Mouse (Mus musculus) myocyte (in vitro differentiated cells): ENCODE data around the gene Tmem56. TPM values are rescaled to one million over a fixed set of nuclear protein-coding genes. Genes with fewer than 3 reads are reported as not detected.
A peak's percentile ranks its signal among the peaks of the same experiment; 100 is the strongest.

Experiments
- H3K27me3 ChIP-seq: one replicate; pipeline ENCODE4 v1.6.1; 2011; ENCODE audit not compliant: control insufficient read depth, insufficient read depth, insufficient read length
- H3K36me3 ChIP-seq: one replicate; pipeline ENCODE4 v1.6.1; 2011; ENCODE audit not compliant: control insufficient read depth, insufficient read depth
- H3K4me2 ChIP-seq: one replicate; pipeline ENCODE4 v1.6.1; 2011; ENCODE audit warnings: low read depth, control low read depth
- H3K4me3 ChIP-seq: one replicate; pipeline ENCODE4 v1.5.1; 2011; ENCODE audit warnings: mild to moderate bottlenecking, control low read depth, moderate library complexity
- H3K79me2 ChIP-seq: one replicate; pipeline ENCODE4 v1.6.1; 2011; ENCODE audit not compliant: control insufficient read depth, insufficient read depth
- H3ac ChIP-seq: one replicate; pipeline ENCODE4 v1.6.1; 2011; ENCODE audit not compliant: control insufficient read depth, insufficient read length
- CEBPB ChIP-seq: IDR thresholded peaks from 2 replicates; pipeline ENCODE4 v1.6.1; 2011; ENCODE audit warnings: mild to moderate bottlenecking, moderate library complexity; ENCODE audit not compliant: poor library complexity, insufficient read depth, severe bottlenecking
- E2F4 ChIP-seq: IDR thresholded peaks from one replicate; pipeline ENCODE4 v1.6.1; 2011; ENCODE audit warnings: mild to moderate bottlenecking, control low read depth, moderate library complexity; ENCODE audit not compliant: insufficient read depth
- MAX ChIP-seq: IDR thresholded peaks from one replicate; pipeline ENCODE4 v1.6.1; 2011; ENCODE audit warnings: low read depth, mild to moderate bottlenecking, control low read depth
- MYOD1 ChIP-seq, 3 experiments: IDR thresholded peaks; one replicate each; pipeline ENCODE4 v1.6.1; 2011; ENCODE audit warnings: control low read depth in 2 of 3, low read depth in 2 of 3, mild to moderate bottlenecking in 2 of 3, moderate library complexity in 1 of 3; ENCODE audit not compliant: insufficient read length in 2 of 3, control insufficient read depth in 1 of 3
- MYOG ChIP-seq, 3 experiments: IDR thresholded peaks; one replicate each; pipeline ENCODE4 v1.6.1; 2011; ENCODE audit warnings: control low read depth in 2 of 3, low read depth in 2 of 3, mild to moderate bottlenecking in 2 of 3; ENCODE audit not compliant: insufficient read length in 2 of 3, control insufficient read depth in 1 of 3, insufficient read depth in 1 of 3
- POLR2A ChIP-seq: IDR thresholded peaks from one replicate; pipeline ENCODE4 v1.6.1; 2011; ENCODE audit warnings: low read depth, mild to moderate bottlenecking, control low read depth, moderate library complexity; ENCODE audit not compliant: insufficient read length
- POLR2AphosphoS2 ChIP-seq: IDR thresholded peaks from one replicate; pipeline ENCODE4 v1.6.1; 2011; ENCODE audit warnings: low read depth, control low read depth; ENCODE audit not compliant: insufficient read length
- REST ChIP-seq: IDR thresholded peaks from one replicate; pipeline ENCODE4 v1.6.1; 2011; ENCODE audit warnings: mild to moderate bottlenecking, control low read depth, moderate library complexity; ENCODE audit not compliant: insufficient read depth, insufficient read length
- SRF ChIP-seq: IDR thresholded peaks from one replicate; pipeline ENCODE4 v1.6.1; 2011; ENCODE audit warnings: low read depth; ENCODE audit not compliant: control insufficient read depth, insufficient read length
- TCF12 ChIP-seq: IDR thresholded peaks from one replicate; pipeline ENCODE4 v1.6.1; 2011; ENCODE audit warnings: mild to moderate bottlenecking, control low read depth; ENCODE audit not compliant: poor library complexity, insufficient read depth, severe bottlenecking
- TCF3 ChIP-seq: IDR thresholded peaks from one replicate; pipeline ENCODE4 v1.6.1; 2011; ENCODE audit warnings: low read depth, control low read depth; ENCODE audit not compliant: insufficient read length
- USF1 ChIP-seq: IDR thresholded peaks from one replicate; pipeline ENCODE4 v1.6.1; 2011; ENCODE audit warnings: low read depth, mild to moderate bottlenecking, control low read depth, moderate library complexity
- polyA plus RNA-seq: library from polyadenylated mRNA; unstranded; fragments of >200 nt; fragmentation: generic; extraction: Trizol; gene quantifications from one replicate; pipeline ENCODE4 v1.2.1, GENCODE M21; 2012; ENCODE audit warnings: missing spikeins

Gene Tmem56
- polyA plus RNA-seq, 1 experiment: 0.13 TPM

GRCm38 (mm10) chr3:121312426-121312825, 29.5 kb upstream of the Tmem56 start:
- Histone ChIP-seq H3K4me3 (no peak overlapping the region), H3ac (no peak overlapping the region), H3K27me3 (no peaks in the 10 kb centered on the region), H3K79me2 (no peaks in the 10 kb centered on the region), H3K4me2 (no peak overlapping the region), H3K36me3 (no peaks in the 10 kb centered on the region)
- TF ChIP-seq CEBPB (no peak), MYOG (IDR thresholded peaks at IDR 0.05; ENCODE audit: control insufficient read depth in 1 of 3, insufficient read depth in 1 of 3, insufficient read length in 2 of 3, low read depth in 2 of 3) (peak in 1 of 3 experiments; percentile 40), TCF3 (no peak), POLR2A (no peak), E2F4 (no peak), USF1 (no peak)

GRCm38 (mm10) chr3:121309896-121310714, 27.2 kb upstream of the Tmem56 start:
- no peak overlapping the region for H3K4me2 ChIP-seq
- no peak for TF ChIP-seq MYOG (IDR thresholded peaks at IDR 0.05; ENCODE audit: control insufficient read depth in 1 of 3, insufficient read depth in 1 of 3, insufficient read length in 2 of 3, low read depth in 2 of 3)
- no peak for TF ChIP-seq TCF12
- TF ChIP-seq MAX: no peak
- no peak for TF ChIP-seq REST
- no peak for TF ChIP-seq USF1
- TF ChIP-seq POLR2A: no peak
- no peak for TF ChIP-seq E2F4
- no peak for TF ChIP-seq MYOD1 (IDR thresholded peaks at IDR 0.05; ENCODE audit: control insufficient read depth in 1 of 3, insufficient read length in 2 of 3, low read depth in 2 of 3)
- no peak for TF ChIP-seq CEBPB
- no peak for TF ChIP-seq POLR2AphosphoS2
- no peak for TF ChIP-seq TCF3
- no peak for TF ChIP-seq SRF
- no peak overlapping the region for H3K4me3 ChIP-seq

GRCm38 (mm10) chr3:121309429-121309828, 26.5 kb upstream of the Tmem56 start:
- H3K79me2 ChIP-seq: no peaks in the 10 kb centered on the region
- H3K36me3 ChIP-seq: no peaks in the 10 kb centered on the region
- no peak overlapping the region for H3K4me2 ChIP-seq
- no peak for TF ChIP-seq MYOD1 (IDR thresholded peaks at IDR 0.05; ENCODE audit: control insufficient read depth in 1 of 3, insufficient read length in 2 of 3, low read depth in 2 of 3)
- H3K4me3 ChIP-seq: no peak overlapping the region
- H3ac ChIP-seq: no peak overlapping the region
- H3K27me3 ChIP-seq: no peaks in the 10 kb centered on the region

More at GRCm38 (mm10) chr3:121309896-121310714, 27.2 kb upstream of the Tmem56 start:
- H3K27me3 ChIP-seq: no peaks in the 10 kb centered on the region
- no peaks in the 10 kb centered on the region for H3K79me2 ChIP-seq
- H3ac ChIP-seq: no peak overlapping the region
- H3K36me3 ChIP-seq: no peaks in the 10 kb centered on the region

GRCm38 (mm10) chr3:121308935-121309334, 26.0 kb upstream of the Tmem56 start:
- no peaks in the 10 kb centered on the region for H3K36me3 ChIP-seq
- H3K4me2 ChIP-seq: no peak overlapping the region
- no peaks in the 10 kb centered on the region for H3K79me2 ChIP-seq
- H3ac ChIP-seq: no peak overlapping the region
- no peaks in the 10 kb centered on the region for H3K27me3 ChIP-seq
- TF ChIP-seq MAX (no peak), TCF3 (no peak), CEBPB (no peak)
- H3K4me3 ChIP-seq: no peak overlapping the region

DNA sequence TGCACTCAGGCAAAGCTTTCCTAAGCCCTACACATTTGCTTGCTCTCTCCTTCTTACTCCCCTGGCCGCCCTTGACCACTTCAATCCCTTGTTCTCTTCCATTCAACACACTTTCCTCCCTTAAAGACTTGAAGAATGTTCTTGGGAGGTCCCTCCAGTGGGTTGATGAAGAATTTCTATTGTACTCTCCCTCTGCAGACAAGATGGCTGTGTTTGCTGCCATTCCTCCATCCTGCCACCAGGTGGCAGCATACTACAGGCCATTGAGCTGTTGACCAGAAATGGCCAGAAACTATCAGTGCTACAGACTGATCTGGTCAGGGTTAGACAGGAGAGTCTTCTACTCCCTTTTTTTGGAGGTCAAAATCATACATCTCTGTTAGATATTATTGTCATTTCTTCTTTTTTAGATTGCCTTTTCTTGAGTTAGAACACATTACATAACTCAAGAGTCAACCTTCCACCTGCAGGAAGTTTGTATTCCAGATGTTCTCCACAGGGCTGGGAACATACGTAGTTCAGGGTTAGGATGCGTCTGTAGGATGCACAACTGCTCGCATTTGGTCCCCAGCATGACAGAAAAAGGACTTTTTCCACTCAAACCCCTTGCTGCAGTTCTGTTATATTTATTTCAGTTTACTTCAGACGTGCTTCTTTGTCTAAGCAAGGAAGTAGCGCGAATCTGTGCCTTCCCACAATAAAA, 24.8 kb upstream of the Tmem56 start:
- no peaks in the 10 kb centered on the region for H3K27me3 ChIP-seq
- no peak overlapping the region for H3K4me2 ChIP-seq
- no peak overlapping the region for H3ac ChIP-seq
- H3K79me2 ChIP-seq: no peaks in the 10 kb centered on the region
- H3K4me3 ChIP-seq: no peak overlapping the region
- TF ChIP-seq MAX (no peak), POLR2AphosphoS2 (no peak), TCF12 (no peak), CEBPB (no peak), SRF (no peak), MYOG (IDR thresholded peaks at IDR 0.05; ENCODE audit: control insufficient read depth in 1 of 3, insufficient read depth in 1 of 3, insufficient read length in 2 of 3, low read depth in 2 of 3) (no peak), USF1 (no peak)
- H3K36me3 ChIP-seq: no peaks in the 10 kb centered on the region
